Mouse (Mus musculus): ENCODE results near the gene Fxn.

Fxn gene

GRCm38 (mm10) chr19:24300994-24301767, 20.8 kb upstream of the Fxn start:
- DNase-seq, result peak; percentile 92 to 95

- DNase-seq, result no peak
Measured at GRCm38 (mm10) chr19:24293537-24293936, 13.1 kb upstream of the Fxn start.

- peak; percentile 52 to 68 for DNase-seq
Measured at GRCm38 (mm10) chr19:24284187-24284586, 3.8 kb upstream of the Fxn start.

- DNase-seq, result no peak
Measured at GRCm38 (mm10) chr19:24281288-24281980, 1.0 kb upstream of the Fxn start.

- DNase-seq, result peak; percentile 91 to 92
Measured at GRCm38 (mm10) chr19:24279706-24280600, 452 bp downstream of the Fxn start.

- peak; percentile 18 to 37 for DNase-seq
Measured at GRCm38 (mm10) chr19:24278859-24279258, 1.5 kb downstream of the Fxn start.

- DNase-seq, result no peak
Measured at GRCm38 (mm10) chr19:24274281-24274680, 6.1 kb downstream of the Fxn start.

- peak; percentile 92 for DNase-seq
Measured at GRCm38 (mm10) chr19:24271746-24272426, 8.5 kb downstream of the Fxn start.

GRCm38 (mm10) chr19:24271326-24271725, 9.1 kb downstream of the Fxn start:
- peak; percentile 34 for DNase-seq

- DNase-seq, result no peak
Measured at GRCm38 (mm10) chr19:24268531-24268930, 11.9 kb downstream of the Fxn start.

GRCm38 (mm10) chr19:24266046-24266830, 14.2 kb downstream of the Fxn start:
- no peak for DNase-seq

GRCm38 (mm10) chr19:24264991-24265390, 15.4 kb downstream of the Fxn start:
- peak; percentile 89 to 91 for DNase-seq

- DNase-seq, result no peak
Measured at GRCm38 (mm10) chr19:24262736-24263135, 17.7 kb downstream of the Fxn start.

- no peak for DNase-seq
Measured at GRCm38 (mm10) chr19:24259390-24260351, 20.7 kb downstream of the Fxn start.

GRCm38 (mm10) chr19:24258368-24258767, 22.0 kb downstream of the Fxn start:
- no peak for DNase-seq

- no peak for DNase-seq
Measured at GRCm38 (mm10) chr19:24257962-24258361, 22.4 kb downstream of the Fxn start.

- no peak for DNase-seq
Measured at GRCm38 (mm10) chr19:24253657-24254260, 26.6 kb downstream of the Fxn start.

- peak in 1 of 2 experiments; percentile 14 for DNase-seq
Measured at GRCm38 (mm10) chr19:24251869-24252268, 28.5 kb downstream of the Fxn start.

- DNase-seq, result no peak
Measured at GRCm38 (mm10) chr19:24243340-24243739, 37.1 kb downstream of the Fxn start.

Data from cerebellum, postnatal 10 days (tissue).